Mouse (Mus musculus) ES-Bruce4 (cell line): ENCODE measurements at regions not wholly inside any gene's neighbourhood (a gene's known extent, or its start where the extent isn't known, plus 50 kb on each side); places are given as distances from the start of the nearest gene placed in this dataset.

Experiments
- CTCF ChIP-seq: IDR thresholded peaks from one replicate; pipeline ENCODE4 v1.8.1; 2011; ENCODE audit warnings: low read depth, low read length
- POLR2A ChIP-seq: IDR thresholded peaks from one replicate; pipeline ENCODE4 v1.8.1; 2011; ENCODE audit warnings: low read length; ENCODE audit not compliant: insufficient read depth

DNA sequence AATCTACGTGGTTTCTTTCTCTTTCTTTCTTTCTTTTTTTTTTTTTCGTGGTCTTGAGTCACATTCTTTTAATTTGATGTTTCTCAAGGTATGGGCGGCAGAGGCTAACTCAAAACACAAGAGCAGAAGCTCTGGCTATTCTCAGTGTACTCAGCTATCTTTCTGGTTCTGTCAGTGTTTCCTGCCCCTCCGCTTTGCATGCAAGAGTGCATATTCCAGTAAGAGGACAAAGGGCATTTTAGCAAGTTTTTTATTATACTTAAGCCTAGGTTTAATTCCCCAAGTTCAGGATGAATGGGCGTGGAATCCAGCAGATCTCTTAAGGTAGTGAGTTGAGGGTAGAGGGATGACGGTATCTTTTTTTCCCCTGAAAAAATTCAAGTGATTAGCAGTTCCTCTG lies 81.1 kb upstream of the Fam241a start:
- TF ChIP-seq POLR2A (no peak), CTCF (no peak)
